Mouse (Mus musculus) limb, embryonic 14.5 days (tissue): ENCODE measurements around the gene Jaml. TPM values are rescaled to one million over a fixed set of nuclear protein-coding genes. Genes with fewer than 3 reads are reported as not detected.

Experiments
- ATAC-seq: fragments of 200-750 bp; cut with Nextera tagmentation; 2 replicates; pipeline ENCODE4 v1.8.0; 2017; ENCODE audit warnings: low read depth, moderate number of reproducible peaks, moderate TSS enrichment; ENCODE audit not compliant: low FRiP score
- DNase-seq: peaks from one replicate; pipeline ENCODE4 v3.0.0-alpha.2; 2015; ENCODE audit warnings: low spot score
- H3K27ac ChIP-seq: fragments of 300-500 bp; sonication (generic); replicated peaks from 2 replicates; pipeline ENCODE4 v1.5.1; 2014; ENCODE audit warnings: low read depth, mild to moderate bottlenecking, low read length, moderate library complexity, mixed read lengths
- H3K27me3 ChIP-seq: fragments of 300-500 bp; sonication (generic); 2 replicates; pipeline ENCODE4 v1.6.1; 2014; ENCODE audit warnings: low read length, mixed read lengths; ENCODE audit not compliant: control insufficient read depth, insufficient read depth
- H3K36me3 ChIP-seq: fragments of 300-500 bp; sonication (generic); 2 replicates; pipeline ENCODE4 v1.6.1; 2014; ENCODE audit warnings: mild to moderate bottlenecking, low read length, moderate library complexity, mixed read lengths; ENCODE audit not compliant: control insufficient read depth, insufficient read depth
- H3K4me1 ChIP-seq: fragments of 300-500 bp; sonication (generic); 2 replicates; pipeline ENCODE4 v1.6.1; 2014; ENCODE audit warnings: antibody characterized with exemption, low read length, mixed read lengths; ENCODE audit not compliant: control insufficient read depth, insufficient read depth
- H3K4me2 ChIP-seq: fragments of 300-500 bp; sonication (generic); replicated peaks from 2 replicates; pipeline ENCODE4 v1.6.1; 2014; ENCODE audit warnings: low read depth, mild to moderate bottlenecking, low read length, moderate library complexity; ENCODE audit not compliant: severe bottlenecking
- H3K4me3 ChIP-seq: fragments of 300-500 bp; sonication (generic); replicated peaks from 2 replicates; pipeline ENCODE4 v1.5.1; 2014; ENCODE audit warnings: low read length
- H3K9ac ChIP-seq: fragments of 300-500 bp; sonication (generic); 2 replicates; pipeline ENCODE4 v1.6.1; 2014; ENCODE audit warnings: mild to moderate bottlenecking, low read depth, low read length, moderate library complexity; ENCODE audit not compliant: severe bottlenecking
- H3K9me3 ChIP-seq: fragments of 300-500 bp; sonication (generic); 2 replicates; pipeline ENCODE4 v1.6.1; 2016; ENCODE audit warnings: low read length; ENCODE audit not compliant: control insufficient read depth
- POLR2A ChIP-seq: fragments of 200-500 bp; IDR thresholded peaks from 2 replicates; pipeline ENCODE4 v1.8.0; 2012; ENCODE audit warnings: inconsistent platforms, mild to moderate bottlenecking, moderate library complexity, borderline replicate concordance; ENCODE audit not compliant: insufficient read depth, insufficient read length; ENCODE audit errors: extremely low read depth
- WGBS: fragments of 180-500 bp; shearing (Covaris S2); extraction: QIAGEN DNeasy Blood & Tissue Kit; methylation state at CpG from one replicate; pipeline ENCODE4 v1.1.7; 2014; 5-methylcytosine and 5-hydroxymethylcytosine counted together
- polyA plus RNA-seq, 2 experiments: library from polyadenylated mRNA; depleted of rRNA in 1 of 2; stranded (reverse) in 1 of 2; unstranded in 1 of 2; fragments of >200 nt; fragmentation: Nextera tagmentation in 1 of 2; extraction: Ambion mirVana in 1 of 2; gene quantifications; 2 replicates each; pipeline versions ENCODE4 v1.2.1 to v1.2.3; 2012 to 2014

The Jaml gene
- polyA plus RNA-seq, 2 experiments, result 0.28 to 0.43 TPM

GRCm38 (mm10) chr9:45121769-45122168 is 42.8 kb downstream of the Jaml start:
- Histone ChIP-seq H3K36me3 (peaks cover 13% of the 10 kb centered on the region), H3K9me3 (no peaks in the 10 kb centered on the region), H3K27ac (no peak overlapping the region), H3K4me1 (peaks cover 16% of the 10 kb centered on the region), H3K4me3 (peak overlapping the region; percentile 20), H3K4me2 (peak overlapping the region; percentile 45), H3K27me3 (no peaks in the 10 kb centered on the region), H3K9ac (no peak overlapping the region)
- WGBS, result 7% methylated on average over 9 of the region's 10 CpGs
- DNase-seq (peak; percentile 79), ATAC-seq (0 out of 2 replicates have a peak, but pooled peaks have one; percentile 23)
- no peak for TF ChIP-seq POLR2A

- Histone ChIP-seq H3K4me1 (peaks cover 16% of the 10 kb centered on the region), H3K9ac (0 out of 2 replicates have a peak overlapping the region, but pooled peaks have one; percentile 21), H3K27ac (no peak overlapping the region), H3K27me3 (no peaks in the 10 kb centered on the region), H3K9me3 (no peaks in the 10 kb centered on the region), H3K36me3 (peaks cover 15% of the 10 kb centered on the region), H3K4me3 (peak overlapping the region; percentile 20), H3K4me2 (peak overlapping the region; percentile 45)
- WGBS, result 19% methylated on average over 9 of the region's 9 CpGs
- DNase-seq, result peak; percentile 37
- no peak for ATAC-seq
- TF ChIP-seq POLR2A, result no peak
Observed at GRCm38 (mm10) chr9:45122209-45122761, 43.3 kb downstream of the Jaml start.

- 92% methylated on average over 14 of the region's 14 CpGs for WGBS
- no peak for TF ChIP-seq POLR2A
- no peak overlapping the region for H3K27ac ChIP-seq
- no peak overlapping the region for H3K4me3 ChIP-seq
- no peak overlapping the region for H3K9ac ChIP-seq
- H3K4me2 ChIP-seq, result no peak overlapping the region
- H3K4me1 ChIP-seq, result peaks cover 9% of the 10 kb centered on the region
- no peaks in the 10 kb centered on the region for H3K27me3 ChIP-seq
- H3K9me3 ChIP-seq, result no peaks in the 10 kb centered on the region
- DNase-seq (no peak), ATAC-seq (no peak)
- peaks cover 15% of the 10 kb centered on the region for H3K36me3 ChIP-seq
Observed at GRCm38 (mm10) chr9:45125211-45125610, 46.2 kb downstream of the Jaml start.

GRCm38 (mm10) chr9:45126941-45127340 is 48.0 kb downstream of the Jaml start:
- Histone ChIP-seq H3K4me3 (no peak overlapping the region), H3K27me3 (no peaks in the 10 kb centered on the region), H3K27ac (no peak overlapping the region), H3K9ac (no peak overlapping the region), H3K4me1 (peaks cover 7% of the 10 kb centered on the region), H3K9me3 (no peaks in the 10 kb centered on the region), H3K4me2 (no peak overlapping the region), H3K36me3 (peaks cover 15% of the 10 kb centered on the region)
- ATAC-seq (no peak), DNase-seq (no peak)
- WGBS, result 68% methylated on average over 7 of the region's 7 CpGs
- TF ChIP-seq POLR2A, result no peak

- H3K4me3 ChIP-seq, result no peak overlapping the region
- H3K9me3 ChIP-seq, result no peaks in the 10 kb centered on the region
- no peaks in the 10 kb centered on the region for H3K27me3 ChIP-seq
- TF ChIP-seq POLR2A, result no peak
- H3K36me3 ChIP-seq, result peaks cover 15% of the 10 kb centered on the region
- DNase-seq (no peak), ATAC-seq (no peak)
- no peak overlapping the region for H3K27ac ChIP-seq
- H3K9ac ChIP-seq, result no peak overlapping the region
- H3K4me1 ChIP-seq, result no peaks in the 10 kb centered on the region
- no peak overlapping the region for H3K4me2 ChIP-seq
- WGBS, result 77% methylated on average over 3 of the region's 3 CpGs
Observed at GRCm38 (mm10) chr9:45130119-45130518, 51.1 kb downstream of the Jaml start.
